Mouse (Mus musculus) spleen, adult 2 months (tissue): ENCODE results near the gene Ncor2. TPM values are rescaled to one million over a fixed set of nuclear protein-coding genes. Genes with fewer than 3 reads are reported as not detected.

ENCODE experiments used
- DNase-seq, 2 experiments: peaks; one replicate each; pipeline versions ENCODE4 v3.0.0 to v3.0.0-alpha.2; 2012 to 2021; ENCODE audit warnings: low spot score in 2 of 2, low read depth in 1 of 2
- H3K27ac ChIP-seq: fragments of 200-500 bp; 2 replicates; pipeline ENCODE4 v1.5.1; 2012; ENCODE audit warnings: low read length, inconsistent platforms; ENCODE audit not compliant: insufficient read depth
- H3K27me3 ChIP-seq: fragments of 200-500 bp; 2 replicates; pipeline ENCODE4 v1.6.1; 2012; ENCODE audit warnings: mild to moderate bottlenecking, moderate library complexity, low read length, inconsistent platforms; ENCODE audit not compliant: control insufficient read depth, insufficient read depth
- H3K36me3 ChIP-seq: fragments of 200-500 bp; 2 replicates; pipeline ENCODE4 v1.6.1; 2012; ENCODE audit warnings: mild to moderate bottlenecking, low read length, inconsistent platforms; ENCODE audit not compliant: control insufficient read depth, insufficient read depth
- H3K4me1 ChIP-seq: fragments of 200-500 bp; 2 replicates; pipeline ENCODE4 v1.6.1; 2011; ENCODE audit warnings: inconsistent platforms; ENCODE audit not compliant: control insufficient read depth, insufficient read depth, insufficient read length
- H3K4me3 ChIP-seq: fragments of 200-500 bp; 2 replicates; pipeline ENCODE4 v1.5.1; 2011; ENCODE audit warnings: mild to moderate bottlenecking, inconsistent platforms; ENCODE audit not compliant: insufficient read depth, insufficient read length; ENCODE audit errors: extremely low read depth
- CTCF ChIP-seq: fragments of 200-500 bp; IDR thresholded peaks from 2 replicates; pipeline ENCODE4 v1.5.1; 2011; ENCODE audit warnings: mild to moderate bottlenecking, inconsistent platforms; ENCODE audit not compliant: insufficient read depth, insufficient read length, insufficient replicate concordance; ENCODE audit errors: extremely low read depth
- POLR2A ChIP-seq: fragments of 200-500 bp; IDR thresholded peaks from 2 replicates; pipeline ENCODE4 v1.6.1; 2011; ENCODE audit warnings: low read depth, low read length, inconsistent platforms
- WGBS: fragments of 180-500 bp; shearing (Covaris S2); methylation state at CpG from one replicate; pipeline ENCODE4 v1.1.7; 2018; 5-methylcytosine and 5-hydroxymethylcytosine counted together
- polyA plus RNA-seq: library from polyadenylated mRNA; depleted of rRNA; stranded (reverse); fragments of >200 nt; gene quantifications from 2 replicates; pipeline ENCODE4 v1.2.3, GENCODE M21; 2012

The Ncor2 gene
- polyA plus RNA-seq, 1 experiment, result 70.5 TPM

DNA sequence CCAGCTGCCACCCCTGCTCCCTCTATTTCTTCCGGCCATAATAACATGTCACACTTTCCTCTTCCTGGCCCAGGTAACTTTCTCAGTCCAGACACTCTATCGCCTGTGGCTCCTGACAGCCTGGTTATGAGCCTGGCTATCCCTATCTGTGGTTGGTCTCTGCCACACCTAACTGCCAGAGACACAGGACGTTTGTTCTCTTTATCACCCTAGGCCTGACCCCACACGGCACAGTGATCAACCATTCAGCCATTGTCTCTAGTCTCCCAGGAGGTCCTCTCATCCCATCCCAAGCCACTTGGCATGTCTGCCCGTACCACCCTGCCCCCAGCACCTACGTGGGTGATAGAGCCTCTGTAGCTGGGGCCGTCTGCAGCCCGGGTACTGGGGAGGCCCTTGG, 142.5 kb downstream of the Ncor2 start:
- 84% methylated on average over 8 of the region's 8 CpGs for WGBS
- peaks cover 54% of the 10 kb centered on the region for H3K36me3 ChIP-seq
- no peak for DNase-seq
- H3K4me3 ChIP-seq, result no peak overlapping the region
- H3K27me3 ChIP-seq, result no peaks in the 10 kb centered on the region
- H3K4me1 ChIP-seq, result peaks cover 15% of the 10 kb centered on the region; the same call in 1 of the 2 replicates
- no peak overlapping the region for H3K27ac ChIP-seq
- no peak for TF ChIP-seq CTCF
- TF ChIP-seq POLR2A, result no peak

DNA sequence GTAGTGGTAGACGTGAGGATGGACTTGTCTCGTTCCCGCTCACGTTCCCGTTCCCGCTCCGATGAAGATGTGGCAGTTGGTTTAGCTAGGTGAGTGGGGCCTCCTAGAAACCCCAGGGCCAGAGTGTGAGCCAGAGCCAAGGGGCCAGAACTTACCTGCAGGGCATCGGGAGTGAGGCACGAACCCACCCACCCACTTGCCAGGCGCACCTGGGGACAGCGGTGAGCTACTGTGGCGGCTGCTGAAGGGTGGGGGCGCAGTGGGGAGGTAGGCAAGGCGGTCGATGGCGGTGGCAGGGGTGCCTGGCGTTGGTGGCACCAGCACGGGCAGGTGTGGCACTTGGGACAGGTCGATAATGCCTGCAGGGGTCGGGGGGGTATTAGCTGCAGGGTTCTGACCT, 150.1 kb downstream of the Ncor2 start:
- Histone ChIP-seq H3K4me1 (no peaks in the 10 kb centered on the region), H3K4me3 (no peak overlapping the region), H3K36me3 (peaks cover 73% of the 10 kb centered on the region), H3K27ac (no peak overlapping the region), H3K27me3 (no peaks in the 10 kb centered on the region)
- WGBS, result 94% methylated on average over 20 of the region's 20 CpGs
- DNase-seq, result no peak
- no peak for TF ChIP-seq CTCF
- TF ChIP-seq POLR2A, result no peak

- 90% methylated on average over 15 of the region's 15 CpGs for WGBS
- no peaks in the 10 kb centered on the region for H3K4me1 ChIP-seq
- no peak for TF ChIP-seq POLR2A
- no peak overlapping the region for H3K27ac ChIP-seq
- no peaks in the 10 kb centered on the region for H3K27me3 ChIP-seq
- H3K4me3 ChIP-seq, result no peak overlapping the region
- DNase-seq, result no peak
- peaks cover 72% of the 10 kb centered on the region for H3K36me3 ChIP-seq
These were observed 150.6 kb downstream of the Ncor2 start for GRCm38 (mm10) chr5:125028371-125028770.

GRCm38 (mm10) chr5:125024002-125024401, 155.0 kb downstream of the Ncor2 start:
- 88% methylated on average over 14 of the region's 14 CpGs for WGBS
- TF ChIP-seq CTCF (peak; percentile 24; the same call in 1 of the 2 replicates), POLR2A (no peak)
- DNase-seq, result no peak
- Histone ChIP-seq H3K27me3 (no peaks in the 10 kb centered on the region), H3K4me1 (no peaks in the 10 kb centered on the region), H3K4me3 (no peak overlapping the region), H3K27ac (no peak overlapping the region), H3K36me3 (peaks cover 53% of the 10 kb centered on the region)

DNA sequence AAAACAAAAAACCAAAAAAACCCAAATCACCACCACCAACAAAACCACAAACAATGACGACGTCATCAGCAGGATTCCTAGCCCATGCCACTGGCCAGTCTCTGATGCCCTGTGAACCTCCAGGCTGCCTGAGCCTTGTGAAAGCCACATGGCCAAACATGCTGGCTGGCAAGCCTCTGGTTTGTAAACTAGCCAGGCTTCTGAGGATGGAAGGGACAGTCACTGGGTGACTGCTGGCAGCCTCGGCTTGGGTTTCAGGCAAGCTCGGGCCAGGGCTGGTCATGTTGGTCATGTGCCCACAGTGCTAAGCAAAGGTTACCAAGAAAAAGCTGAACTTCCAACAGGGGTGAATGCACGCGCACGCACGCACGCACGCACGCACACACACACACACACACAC, 157.7 kb downstream of the Ncor2 start:
- no peak overlapping the region for H3K27ac ChIP-seq
- H3K27me3 ChIP-seq, result no peaks in the 10 kb centered on the region
- no peaks in the 10 kb centered on the region for H3K4me1 ChIP-seq
- WGBS, result 86% methylated on average over 11 of the region's 11 CpGs
- DNase-seq, result no peak
- TF ChIP-seq POLR2A (no peak), CTCF (no peak)
- peaks cover 52% of the 10 kb centered on the region for H3K36me3 ChIP-seq
- H3K4me3 ChIP-seq, result no peak overlapping the region

DNA sequence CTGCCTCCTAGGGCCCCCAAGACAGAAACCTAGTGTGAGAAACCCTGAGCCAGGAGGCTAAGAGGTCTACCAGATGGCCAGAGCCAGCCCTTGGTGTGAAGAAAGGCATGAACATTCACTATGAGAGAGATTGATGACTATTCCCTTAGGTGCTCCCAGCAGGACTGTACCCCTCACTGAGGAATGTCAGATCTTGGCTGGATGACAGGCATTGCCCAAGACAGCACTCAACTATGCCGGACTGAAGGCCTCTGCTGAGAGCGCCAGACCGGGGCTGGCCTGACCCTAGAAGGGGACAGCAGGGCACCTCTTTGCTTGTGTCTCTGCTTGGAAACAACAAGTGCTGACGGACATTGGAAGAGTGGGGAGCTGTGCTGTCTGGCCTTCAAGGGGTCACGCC, 159.9 kb downstream of the Ncor2 start:
- Histone ChIP-seq H3K36me3 (peaks cover 41% of the 10 kb centered on the region), H3K4me3 (no peak overlapping the region), H3K27me3 (no peaks in the 10 kb centered on the region), H3K4me1 (no peaks in the 10 kb centered on the region), H3K27ac (no peak overlapping the region)
- WGBS, result 92% methylated on average over 5 of the region's 5 CpGs
- TF ChIP-seq CTCF (no peak), POLR2A (no peak)
- DNase-seq, result no peak

GRCm38 (mm10) chr5:125017332-125017731, 161.7 kb downstream of the Ncor2 start:
- TF ChIP-seq CTCF (no peak), POLR2A (no peak)
- no peaks in the 10 kb centered on the region for H3K27me3 ChIP-seq
- DNase-seq, result no peak
- no peak overlapping the region for H3K27ac ChIP-seq
- H3K36me3 ChIP-seq, result peaks cover 27% of the 10 kb centered on the region
- no peak overlapping the region for H3K4me3 ChIP-seq
- H3K4me1 ChIP-seq, result no peaks in the 10 kb centered on the region
- WGBS, result 91% methylated on average over 15 of the region's 15 CpGs
